Mouse (Mus musculus): ENCODE data around the gene Hist1h3h. TPM values are rescaled to one million over a fixed set of nuclear protein-coding genes. Genes with fewer than 3 reads are reported as not detected.
"Not testable (repeated sequence)": the region's sequence is repeated elsewhere in the genome, so short reads cannot be mapped to it uniquely, and the experiment has no call there.

Gene Hist1h3h
- polyA plus RNA-seq, 1 experiment from 2014 or later: 16.8 TPM

GRCm38 (mm10) chr13:21754294-21755001 lies 37.0 kb downstream of the Hist1h3h start:
- peak overlapping the region; percentile 41 for H3K4me3 ChIP-seq (ENCODE audit: low read depth, low read length)
- not testable (repeated sequence) for H3K27me3 ChIP-seq (ENCODE audit: control insufficient read depth, insufficient read depth, low read length); H3K9me3 ChIP-seq (ENCODE audit: control insufficient read depth, low read length); H3K36me3 ChIP-seq (ENCODE audit: control insufficient read depth, insufficient read depth, low read length); DNase-seq (ENCODE audit: low spot score); H3K4me1 ChIP-seq (replicated peaks; ENCODE audit: control insufficient read depth, insufficient read depth, low read length)
- 0 out of 2 replicates have a peak, but pooled peaks have one; percentile 0 for ATAC-seq (replicated peaks; ENCODE audit: low FRiP score)
- H3K4me2 ChIP-seq (ENCODE audit: low read depth, low read length, severe bottlenecking): peak overlapping the region; percentile 51
- under 1% methylated on average over 23 of the region's 26 CpGs for WGBS
- peak overlapping the region; percentile 92 for H3K27ac ChIP-seq (ENCODE audit: low read depth, low read length)
- H3K9ac ChIP-seq (ENCODE audit: low read length): peak overlapping the region; percentile 67

- Histone ChIP-seq H3K27ac (ENCODE audit: low read depth, low read length) (no peak overlapping the region), H3K27me3 (ENCODE audit: control insufficient read depth, insufficient read depth, low read length) (no peaks in the 10 kb centered on the region), H3K4me3 (ENCODE audit: low read depth, low read length) (no peak overlapping the region), H3K9ac (ENCODE audit: low read length) (no peak overlapping the region), H3K36me3 (ENCODE audit: control insufficient read depth, insufficient read depth, low read length) (no peaks in the 10 kb centered on the region), H3K9me3 (ENCODE audit: control insufficient read depth, low read length) (no peaks in the 10 kb centered on the region), H3K4me2 (ENCODE audit: low read depth, low read length, severe bottlenecking) (no peak overlapping the region), H3K4me1 (replicated peaks; ENCODE audit: control insufficient read depth, insufficient read depth, low read length) (peaks cover 3% of the 10 kb centered on the region; the same call in 1 of the 2 replicates)
- WGBS: 78% methylated on average over 1 of the region's 1 CpGs
- DNase-seq (ENCODE audit: low spot score) (no peak), ATAC-seq (replicated peaks; ENCODE audit: low FRiP score) (no peak)
Observed at GRCm38 (mm10) chr13:21755707-21756106, 38.2 kb downstream of the Hist1h3h start.

Small RNA genes within 50 kb of the gene (microRNA-seq; reads per million reads assigned to microRNA genes)
- not detected for gene Gm44357 (ENCODE audit: insufficient number of aligned reads)
- gene Gm44367 (ENCODE audit: insufficient number of aligned reads): not detected
- gene Gm44454 (ENCODE audit: insufficient number of aligned reads): not detected

Other genes with a start within 250 kb of the Hist1h3h start
- gene Nkapl, start 249.2 kb upstream of the Hist1h3h start, polyA plus RNA-seq (2014; fragmentation: Nextera tagmentation; extraction: Ambion mirVana): 2.7 and 3.9 TPM in 2 replicates
- gene Zkscan4, start 238.8 kb upstream of the Hist1h3h start, polyA plus RNA-seq (2014; fragmentation: Nextera tagmentation; extraction: Ambion mirVana): 4.4 and 5.3 TPM in 2 replicates
- not detected in 2 replicates for gene Gm10065, start 238.2 kb upstream of the Hist1h3h start, polyA plus RNA-seq (2014; fragmentation: Nextera tagmentation; extraction: Ambion mirVana)
- gene AK157302, start 222.4 kb upstream of the Hist1h3h start, polyA plus RNA-seq (2014; fragmentation: Nextera tagmentation; extraction: Ambion mirVana): 0.27 TPM in 1 of 2 replicates, not detected in the other
- 2.7 and 3.6 TPM in 2 replicates for gene Gm11273, start 216.2 kb upstream of the Hist1h3h start, polyA plus RNA-seq (2014; fragmentation: Nextera tagmentation; extraction: Ambion mirVana)
- gene Zkscan8, start 186.5 kb upstream of the Hist1h3h start, polyA plus RNA-seq (2014; fragmentation: Nextera tagmentation; extraction: Ambion mirVana): 10.2 and 10.6 TPM in 2 replicates
- gene Olfr1366, start 174.9 kb upstream of the Hist1h3h start, polyA plus RNA-seq (2014; fragmentation: Nextera tagmentation; extraction: Ambion mirVana): 0.27 and 0.43 TPM in 2 replicates
- gene Olfr1535, start 157.8 kb upstream of the Hist1h3h start, polyA plus RNA-seq (2014; fragmentation: Nextera tagmentation; extraction: Ambion mirVana): not detected in 2 replicates
- not detected in 2 replicates for gene Olfr1364, start 135.9 kb upstream of the Hist1h3h start, polyA plus RNA-seq (2014; fragmentation: Nextera tagmentation; extraction: Ambion mirVana)
- not detected in 2 replicates for gene Olfr1362, start 103.6 kb upstream of the Hist1h3h start, polyA plus RNA-seq (2014; fragmentation: Nextera tagmentation; extraction: Ambion mirVana)
- not detected in 2 replicates for gene Olfr11, start 75.1 kb upstream of the Hist1h3h start, polyA plus RNA-seq (2014; fragmentation: Nextera tagmentation; extraction: Ambion mirVana)
- not detected in 2 replicates for gene Olfr1361, start 54.3 kb upstream of the Hist1h3h start, polyA plus RNA-seq (2014; fragmentation: Nextera tagmentation; extraction: Ambion mirVana)
- not detected in 2 replicates for gene Olfr1360, start 40.3 kb upstream of the Hist1h3h start, polyA plus RNA-seq (2014; fragmentation: Nextera tagmentation; extraction: Ambion mirVana)
- not detected in 2 replicates for gene Olfr1359, start 19.5 kb upstream of the Hist1h3h start, polyA plus RNA-seq (2014; fragmentation: Nextera tagmentation; extraction: Ambion mirVana)
- 2.3 and 5.4 TPM in 2 replicates for gene Hist1h2bl, start 1.5 kb upstream of the Hist1h3h start, polyA plus RNA-seq (2014; fragmentation: Nextera tagmentation; extraction: Ambion mirVana)
- gene Hist1h2ai, start 1.2 kb upstream of the Hist1h3h start, polyA plus RNA-seq (2014; fragmentation: Nextera tagmentation; extraction: Ambion mirVana): 23.9 and 25.3 TPM in 2 replicates
- 5.0 and 5.7 TPM in 2 replicates for gene Hist1h2bm, start 4.4 kb downstream of the Hist1h3h start, polyA plus RNA-seq (2014; fragmentation: Nextera tagmentation; extraction: Ambion mirVana)
- 1.2 and 1.6 TPM in 2 replicates for gene Hist1h4j, start 17.4 kb downstream of the Hist1h3h start, polyA plus RNA-seq (2014; fragmentation: Nextera tagmentation; extraction: Ambion mirVana)
- gene Hist1h4k, start 32.8 kb downstream of the Hist1h3h start, polyA plus RNA-seq (2014; fragmentation: Nextera tagmentation; extraction: Ambion mirVana): 4.4 TPM in 2 replicates
- 11.0 and 12.5 TPM in 2 replicates for gene Hist1h2ak, start 36.2 kb downstream of the Hist1h3h start, polyA plus RNA-seq (2014; fragmentation: Nextera tagmentation; extraction: Ambion mirVana)
- 1.9 and 2.5 TPM in 2 replicates for gene Hist1h2bn, start 36.5 kb downstream of the Hist1h3h start, polyA plus RNA-seq (2014; fragmentation: Nextera tagmentation; extraction: Ambion mirVana)
- 20.4 and 20.6 TPM in 2 replicates for gene Hist1h1b, start 63.0 kb downstream of the Hist1h3h start, polyA plus RNA-seq (2014; fragmentation: Nextera tagmentation; extraction: Ambion mirVana)
- gene Hist1h3i, start 65.7 kb downstream of the Hist1h3h start, polyA plus RNA-seq (2014; fragmentation: Nextera tagmentation; extraction: Ambion mirVana): 298 and 312 TPM in 2 replicates
- gene Hist1h2an, start 69.6 kb downstream of the Hist1h3h start, polyA plus RNA-seq (2014; fragmentation: Nextera tagmentation; extraction: Ambion mirVana): 5.0 and 5.9 TPM in 2 replicates
- gene Hist1h2bp, start 69.8 kb downstream of the Hist1h3h start, polyA plus RNA-seq (2014; fragmentation: Nextera tagmentation; extraction: Ambion mirVana): 3.0 and 3.1 TPM in 2 replicates
- gene Hist1h2bq, start 92.5 kb downstream of the Hist1h3h start, polyA plus RNA-seq (2014; fragmentation: Nextera tagmentation; extraction: Ambion mirVana): 23.8 and 25.3 TPM in 2 replicates
- gene Hist1h2ao, start 92.8 kb downstream of the Hist1h3h start, polyA plus RNA-seq (2014; fragmentation: Nextera tagmentation; extraction: Ambion mirVana): not detected in 2 replicates
- not detected in 2 replicates for gene Hist1h4m, start 94.1 kb downstream of the Hist1h3h start, polyA plus RNA-seq (2014; fragmentation: Nextera tagmentation; extraction: Ambion mirVana)
- gene Hist1h4n, start 114.5 kb downstream of the Hist1h3h start, polyA plus RNA-seq (2014; fragmentation: Nextera tagmentation; extraction: Ambion mirVana): 14.3 and 14.6 TPM in 2 replicates
- 5,982 and 6,086 TPM in 2 replicates for gene Hist1h2ap, start 115.8 kb downstream of the Hist1h3h start, polyA plus RNA-seq (2014; fragmentation: Nextera tagmentation; extraction: Ambion mirVana)
- 22.4 and 27.2 TPM in 2 replicates for gene Hist1h2br, start 116.1 kb downstream of the Hist1h3h start, polyA plus RNA-seq (2014; fragmentation: Nextera tagmentation; extraction: Ambion mirVana)
- gene Zfp184, start 227.4 kb downstream of the Hist1h3h start, polyA plus RNA-seq (2014; fragmentation: Nextera tagmentation; extraction: Ambion mirVana): 25.9 and 27.5 TPM in 2 replicates

Data from forebrain, embryonic 11.5 days (tissue).